Mouse (Mus musculus) megakaryocyte, adult 5-6 weeks (primary cell): ENCODE results near the gene Lmntd2. TPM values are rescaled to one million over a fixed set of nuclear protein-coding genes. Genes with fewer than 3 reads are reported as not detected.

ENCODE experiments used
- ATAC-seq: 2 replicates; pipeline ENCODE4 v1.8.0; 2016; ENCODE audit warnings: mild to moderate bottlenecking, inconsistent platforms; ENCODE audit not compliant: poor library complexity, severe bottlenecking
- total RNA-seq, 2 experiments: library from RNA; stranded (forward) in 1 of 2; stranded (reverse) in 1 of 2; fragments of 153-499, 151-499 nt in 1 of 2; fragments of 221-1000, 200-1000 nt in 1 of 2; gene quantifications; 2 replicates each; pipeline versions ENCODE4 v1.2.3 to v1.2.4; 2015 to 2017

The Lmntd2 gene
- total RNA-seq, 2 experiments from 2014 or later: 0.04 to 0.36 TPM

- no peak for ATAC-seq
Observed at GRCm38 (mm10) chr7:141216894-141217293, 3.0 kb upstream of the Lmntd2 start.

GRCm38 (mm10) chr7:141215880-141216733 lies 2.2 kb upstream of the Lmntd2 start:
- peak; percentile 16; the same call in 1 of the 2 replicates for ATAC-seq

DNA sequence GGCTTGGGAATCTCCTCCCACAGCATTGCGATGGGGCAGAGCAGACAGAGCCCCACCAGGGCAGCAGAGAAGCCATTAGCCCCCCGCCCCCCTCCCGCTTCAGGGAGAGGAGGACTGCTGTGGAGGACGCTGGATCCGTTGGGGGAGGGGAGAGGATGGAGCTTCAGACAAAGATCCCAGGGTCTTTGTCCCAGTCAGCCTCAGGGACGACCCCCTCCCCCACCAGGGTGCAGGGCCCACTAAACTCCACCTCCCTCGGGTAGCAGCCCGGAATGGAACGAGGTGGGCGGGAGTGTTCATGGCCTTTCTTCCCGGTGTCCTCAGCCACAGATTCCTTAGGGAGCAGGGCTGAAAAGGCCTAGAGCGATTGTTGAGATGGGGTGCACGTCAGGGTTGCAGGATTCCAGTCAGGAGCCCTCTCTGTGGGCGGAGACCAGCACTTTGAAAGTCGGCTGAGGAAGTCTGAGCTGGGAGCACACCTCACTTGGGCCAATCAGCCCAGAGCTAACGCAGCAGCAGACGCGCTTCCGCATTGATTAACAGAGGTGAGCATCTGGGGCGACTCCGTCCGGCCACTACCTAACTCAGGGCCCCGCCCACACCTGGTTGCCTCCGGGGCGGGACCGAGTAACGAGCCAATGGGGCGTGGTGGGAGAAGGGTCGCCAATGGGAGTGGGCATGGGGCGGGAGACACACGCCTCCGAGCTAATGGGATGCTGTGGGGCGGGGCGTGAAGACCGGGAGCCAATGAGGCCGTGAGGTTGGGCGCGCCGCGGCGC lies 1.4 kb upstream of the Lmntd2 start, which contains the start of gene Rassf7:
Gene Rassf7, plus strand, starts transcription at position 760 of the 779 bp plus-strand sequence.
- ATAC-seq: peak; percentile 94

DNA sequence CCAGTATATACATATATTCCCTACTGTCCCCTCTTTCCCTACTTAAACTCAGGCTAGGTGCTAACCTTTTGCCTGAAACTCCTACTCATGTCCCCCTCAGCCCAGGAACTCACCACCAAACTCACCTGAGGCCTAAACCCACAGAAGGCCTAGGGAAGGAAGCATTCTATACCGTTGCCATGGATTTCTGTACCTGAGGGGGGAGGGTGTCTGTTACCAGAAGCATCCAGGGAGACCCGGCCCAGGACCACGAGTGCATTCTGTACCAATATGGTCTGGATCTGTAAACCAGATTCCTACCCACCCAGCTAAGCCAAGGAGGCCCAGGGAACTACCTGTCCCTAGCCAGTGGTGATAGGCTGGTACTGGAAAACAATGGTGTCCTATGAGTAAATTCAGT lies 430 bp upstream of the Lmntd2 start:
- ATAC-seq: no peak

- no peak for ATAC-seq
Observed at GRCm38 (mm10) chr7:141213133-141213532, 747 bp downstream of the Lmntd2 start.

DNA sequence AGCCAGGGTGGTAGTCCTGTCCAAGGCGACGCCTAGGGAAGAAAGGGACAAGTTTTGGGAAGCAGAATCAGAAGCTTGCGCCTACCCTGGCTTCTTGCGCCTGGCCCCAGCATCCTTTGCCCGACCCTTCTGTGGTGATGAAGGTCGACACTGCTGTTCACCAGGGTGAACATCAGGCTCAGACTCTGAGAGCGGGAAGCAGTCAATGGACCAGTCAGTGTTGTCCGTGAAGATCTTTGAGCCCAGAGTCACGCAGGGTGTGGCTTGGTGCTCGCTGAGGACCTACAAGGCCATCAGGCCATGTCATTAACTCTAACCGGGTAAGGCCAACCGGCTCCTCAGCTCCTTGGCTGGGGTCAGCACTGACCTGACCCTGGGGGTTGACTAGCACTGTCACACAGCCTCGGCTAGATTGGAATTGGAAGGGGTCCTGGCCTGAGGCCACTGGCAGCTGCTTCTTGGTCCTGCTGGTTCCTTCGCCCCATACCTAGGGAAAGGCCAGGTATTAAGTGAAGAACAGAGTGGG lies 3.2 kb downstream of the Lmntd2 start:
- no peak for ATAC-seq

DNA sequence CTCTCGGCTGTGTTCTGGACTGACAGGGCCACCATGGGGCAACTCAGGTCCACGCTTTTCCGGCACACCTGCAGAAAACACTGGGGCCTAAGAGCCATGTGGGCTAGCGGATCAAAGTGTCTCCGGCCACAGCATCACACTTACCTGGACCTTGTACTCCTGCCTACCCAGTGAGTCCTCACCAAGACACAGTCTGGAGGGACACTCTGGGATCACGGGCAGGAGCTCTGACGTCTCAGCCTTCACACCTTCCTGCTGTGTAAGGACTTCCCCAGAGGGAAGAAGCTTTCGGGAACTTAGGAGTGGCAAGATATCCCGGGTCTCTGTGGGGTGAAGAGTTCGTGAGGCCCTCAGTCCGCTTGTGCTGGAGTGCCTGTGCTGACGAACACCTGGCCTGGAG lies 3.7 kb downstream of the Lmntd2 start:
- no peak for ATAC-seq

DNA sequence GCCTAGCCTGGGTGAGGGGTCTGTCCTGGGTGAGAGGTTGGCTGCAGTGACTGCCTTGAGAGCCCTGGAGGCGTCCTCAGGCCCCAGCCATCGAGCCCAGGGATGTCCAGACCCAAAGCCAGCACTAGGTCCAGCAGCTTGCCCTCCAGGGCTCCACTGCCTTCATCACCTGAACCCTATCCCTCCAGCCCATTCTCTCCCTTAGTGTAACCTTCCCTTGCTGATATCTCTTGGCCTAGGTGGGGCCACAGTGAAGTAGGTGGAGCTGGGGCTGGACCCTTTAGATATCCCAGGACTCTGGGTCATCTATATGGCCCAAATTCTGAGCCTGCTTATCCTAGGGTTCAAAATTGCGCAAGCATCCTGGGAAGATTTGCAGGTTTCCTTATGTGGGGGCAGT lies 4.4 kb downstream of the Lmntd2 start:
- ATAC-seq: no peak

DNA sequence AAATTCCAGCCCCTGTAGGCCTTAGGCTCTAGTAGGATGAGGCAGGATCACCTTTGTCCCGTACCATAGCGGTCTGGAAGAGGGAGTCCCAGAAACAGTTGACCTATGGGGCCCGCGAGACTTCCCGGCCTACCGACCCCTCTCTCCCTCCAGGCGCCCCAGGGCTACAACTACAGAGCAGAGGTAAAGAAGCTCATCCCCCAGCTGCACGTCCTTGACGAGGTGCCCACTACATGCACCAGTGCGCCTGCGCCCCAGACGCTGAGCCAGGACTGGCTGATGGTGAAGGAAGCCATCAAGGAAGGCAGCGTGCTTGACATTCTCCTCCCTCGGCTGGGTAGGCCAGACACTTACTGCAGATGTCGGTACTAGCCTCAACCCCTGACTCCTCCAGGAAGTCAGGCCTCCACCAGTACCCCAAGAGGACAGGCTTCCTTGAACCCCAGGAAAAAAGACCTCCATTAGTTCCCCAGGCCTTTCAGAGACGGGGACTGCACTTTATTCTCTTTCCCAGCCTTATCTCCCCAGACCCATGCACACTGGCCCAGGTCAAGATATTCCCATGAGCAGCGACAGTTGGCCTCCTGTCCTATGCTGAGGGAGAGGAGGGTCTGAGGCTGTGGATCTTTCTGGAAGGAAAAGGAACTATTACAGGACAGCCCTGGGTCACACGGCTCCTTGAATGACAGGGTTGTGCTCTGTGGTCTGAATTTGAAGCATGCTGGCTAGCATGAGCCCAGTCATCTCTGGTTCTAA lies 7.5 kb downstream of the Lmntd2 start:
- no peak for ATAC-seq

DNA sequence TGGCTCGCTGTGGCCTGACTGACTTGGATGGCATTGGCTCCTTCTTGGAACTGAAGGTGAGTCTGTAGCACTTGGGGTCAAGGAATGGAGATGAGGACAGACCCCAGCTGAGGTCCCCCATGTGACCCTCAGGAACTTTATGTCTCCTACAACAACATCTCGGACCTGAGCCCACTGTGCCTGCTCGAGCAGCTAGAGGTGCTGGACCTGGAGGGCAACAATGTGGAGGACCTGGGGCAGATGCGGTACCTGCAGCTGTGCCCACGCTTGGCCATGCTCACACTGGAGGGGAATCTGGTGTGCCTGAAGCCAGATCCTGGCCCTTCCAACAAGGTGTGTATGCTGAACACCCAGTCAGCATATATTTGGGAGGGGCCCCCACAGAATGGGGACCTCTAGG lies 8.4 kb downstream of the Lmntd2 start:
- no peak for ATAC-seq

- no peak for ATAC-seq
Observed at GRCm38 (mm10) chr7:141204546-141204945, 9.3 kb downstream of the Lmntd2 start.

DNA sequence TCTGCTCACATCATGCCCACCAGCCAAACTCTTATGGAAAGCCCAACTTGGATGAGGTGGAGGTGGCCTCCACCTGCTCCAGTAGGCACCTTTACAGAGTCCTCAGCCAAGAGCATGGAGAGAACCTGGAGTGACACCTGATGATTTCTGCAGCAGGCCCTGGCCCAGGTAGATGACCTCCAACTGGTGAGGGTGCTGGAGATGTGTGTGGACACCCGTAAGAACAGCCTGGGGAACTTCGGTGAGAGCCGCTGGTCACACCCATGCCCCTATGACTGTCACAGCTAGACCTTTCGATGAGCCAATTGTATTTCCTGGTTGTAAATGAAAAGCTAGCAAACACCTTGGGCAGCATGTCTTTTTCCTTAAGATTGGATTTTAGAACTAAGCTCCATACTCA lies 15.8 kb downstream of the Lmntd2 start:
- ATAC-seq: no peak

DNA sequence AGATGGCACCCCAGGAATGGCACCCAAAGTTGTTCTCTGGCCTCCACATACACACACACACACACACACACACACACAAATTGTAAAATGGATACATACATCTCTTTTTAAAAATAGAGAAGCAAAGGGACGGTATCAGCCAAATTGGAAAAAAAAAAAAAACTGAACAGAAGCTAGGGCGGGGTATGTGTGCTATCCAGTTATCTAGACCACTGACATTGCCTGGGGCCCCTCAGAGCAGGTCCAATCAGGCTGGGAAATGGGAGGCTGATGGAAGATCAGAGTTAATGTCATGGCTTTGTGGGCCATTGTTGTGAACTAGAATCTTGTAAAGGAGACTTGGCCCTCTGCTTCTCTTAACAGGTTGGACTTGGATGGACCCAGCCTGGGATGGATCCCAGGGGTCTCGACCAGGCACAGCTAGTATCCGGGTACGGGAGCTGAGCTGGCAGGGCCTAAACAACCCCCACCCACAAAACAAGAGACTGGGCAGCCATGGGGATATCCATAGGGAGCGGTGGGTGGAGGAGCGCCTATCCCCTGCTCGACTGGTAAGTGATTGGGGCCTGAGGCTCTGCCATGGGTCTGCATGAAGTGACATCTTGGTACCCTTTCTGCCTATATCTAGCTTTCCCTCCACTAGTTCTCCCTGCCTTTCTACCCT lies 17.1 kb downstream of the Lmntd2 start:
- ATAC-seq: no peak

DNA sequence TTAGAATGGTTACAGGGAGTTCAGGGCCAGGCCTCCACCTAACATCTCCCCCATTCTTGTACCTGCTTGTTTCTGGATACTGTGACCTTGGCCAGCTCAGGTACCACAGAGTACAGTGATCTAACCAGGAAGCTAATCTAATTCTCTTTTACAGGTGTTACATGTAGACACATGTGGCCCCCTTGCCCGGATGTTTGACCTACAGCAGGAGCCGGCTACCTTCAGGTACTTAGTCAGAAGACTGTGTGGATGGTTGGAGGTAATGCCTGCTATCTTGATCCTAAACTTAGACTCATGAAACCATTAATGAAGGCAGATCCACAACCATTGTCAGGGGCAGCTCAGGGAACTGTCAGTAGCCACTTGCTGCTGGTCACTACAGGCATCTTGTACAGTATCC lies 18.1 kb downstream of the Lmntd2 start:
- no peak for ATAC-seq

- peak; percentile 64 for ATAC-seq
Observed at GRCm38 (mm10) chr7:141194830-141195229, 19.1 kb downstream of the Lmntd2 start.

DNA sequence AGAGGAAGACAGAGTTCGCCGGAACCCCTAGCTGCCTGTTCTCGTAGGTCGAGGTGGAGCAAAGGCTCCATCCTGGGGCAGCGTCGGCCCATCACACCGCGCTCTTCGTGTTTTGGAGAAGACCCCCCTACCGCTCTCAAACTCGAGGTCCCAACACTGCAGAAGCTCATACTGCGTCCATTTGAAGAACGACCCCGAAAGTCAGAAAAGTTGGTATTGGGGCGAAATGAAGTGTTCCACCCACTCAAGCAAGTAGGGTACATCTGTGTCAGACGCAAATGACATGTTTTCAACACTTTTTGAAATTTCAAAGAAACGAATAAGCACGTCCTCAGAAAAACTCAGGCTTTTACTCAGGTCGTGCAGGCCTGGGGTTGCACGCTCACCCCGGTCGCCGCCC lies 19.5 kb downstream of the Lmntd2 start:
- no peak; the same call in 1 of the 2 replicates for ATAC-seq

- ATAC-seq: peak; percentile 94
Observed at GRCm38 (mm10) chr7:141193948-141194347, 19.9 kb downstream of the Lmntd2 start, which contains the start of the genes Hras and Lrrc56. Gene Hras (minus strand): TSS chr7:141194005. Gene Lrrc56 (plus strand): TSS chr7:141194157.

GRCm38 (mm10) chr7:141193348-141193856 lies 20.5 kb downstream of the Lmntd2 start:
- ATAC-seq: peak; percentile 14

- ATAC-seq: no peak
Observed at GRCm38 (mm10) chr7:141192776-141193347, 21.0 kb downstream of the Lmntd2 start.
